Mouse (Mus musculus) neural tube, postnatal 0 days (tissue): Measurements from ENCODE around the gene Ifna9. TPM values are rescaled to one million over a fixed set of nuclear protein-coding genes. Genes with fewer than 3 reads are reported as not detected.

Experiments used
- polyA plus RNA-seq: library from polyadenylated mRNA; unstranded; fragments of >200 nt; fragmentation: Nextera tagmentation; extraction: Ambion mirVana; gene quantifications from 2 replicates; pipeline ENCODE4 v1.2.1, GENCODE M21; 2015

Gene Ifna9
- not detected in 2 replicates for polyA plus RNA-seq

GRCm38 (mm10) chr4:88592285-88592684 is at the start of gene Ifna9:
Ifna9 (minus strand) TSS chr4:88592385.

GRCm38 (mm10) chr4:88634311-88634710 is 42.1 kb upstream of the Ifna9 start, which contains the start of gene C87499:
C87499 (minus strand) TSS chr4:88634411.

DNA sequence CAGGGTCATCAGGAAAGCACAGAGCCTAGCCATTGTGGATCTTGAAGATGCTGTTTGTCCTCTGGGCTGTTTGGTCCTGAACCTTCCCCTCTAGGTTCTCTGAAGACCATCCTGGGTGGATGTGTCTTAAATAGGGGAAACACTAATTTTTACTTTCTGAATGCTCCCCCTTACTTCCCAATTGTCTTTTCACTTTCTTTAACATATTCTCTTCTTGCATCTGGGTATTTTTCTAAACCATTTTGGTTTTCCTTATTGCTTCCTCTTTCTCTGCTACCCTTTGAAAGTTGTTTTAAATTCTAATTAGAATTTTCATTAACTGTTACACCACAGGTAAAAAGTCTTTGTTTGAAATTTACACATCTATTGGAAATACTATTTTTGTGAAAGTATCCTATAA is 11.1 kb upstream of the Ifna9 start, which contains the start of gene Ifna12:
Gene Ifna12, minus strand, starts transcription at position 101 of the 400 bp plus-strand sequence.

GRCm38 (mm10) chr4:88571698-88572097 is 20.5 kb downstream of the Ifna9 start, which contains the start of gene Ifna14:
Ifna14 (minus strand) TSS chr4:88571798.

GRCm38 (mm10) chr4:88558145-88558544 is 34.0 kb downstream of the Ifna9 start, which contains the start of gene Ifna15:
Ifna15 (minus strand) TSS chr4:88558245.

Other genes starting within 250 kb of the Ifna9 start
- gene Hacd4, start 153.5 kb downstream of the Ifna9 start, polyA plus RNA-seq: 5.3 and 6.9 TPM in 2 replicates
- not detected in 2 replicates for gene Ifnb1, start 69.6 kb downstream of the Ifna9 start, polyA plus RNA-seq
- gene Ifna15, start 34.1 kb downstream of the Ifna9 start, polyA plus RNA-seq: not detected in 2 replicates
- gene Ifna14, start 20.6 kb downstream of the Ifna9 start, polyA plus RNA-seq: not detected in 2 replicates
- not detected in 2 replicates for gene Ifna12, start 11.0 kb upstream of the Ifna9 start, polyA plus RNA-seq
- gene C87499, start 42.0 kb upstream of the Ifna9 start, polyA plus RNA-seq: not detected in 2 replicates
- not detected in 2 replicates for gene Ifna13, start 52.1 kb upstream of the Ifna9 start, polyA plus RNA-seq
- not detected in 2 replicates for gene Ifna16, start 84.5 kb upstream of the Ifna9 start, polyA plus RNA-seq
- not detected in 2 replicates for gene Ifna2, start 91.5 kb upstream of the Ifna9 start, polyA plus RNA-seq
- gene Ifnab, start 99.0 kb upstream of the Ifna9 start, polyA plus RNA-seq: not detected in 2 replicates
- 0.15 and 1.1 TPM in 2 replicates for gene Gm26566, start 129.4 kb upstream of the Ifna9 start, polyA plus RNA-seq
- gene Klhl9, start 130.1 kb upstream of the Ifna9 start, polyA plus RNA-seq: 68.0 and 72.4 TPM in 2 replicates
- gene Gm13271, start 162.5 kb upstream of the Ifna9 start, polyA plus RNA-seq: not detected in 2 replicates
- gene Gm13283, start 167.7 kb upstream of the Ifna9 start, polyA plus RNA-seq: not detected in 2 replicates
- 0.23 TPM in 1 of 2 replicates, not detected in the other for gene Gm13290, start 181.4 kb upstream of the Ifna9 start, polyA plus RNA-seq
- gene Gm13289, start 184.5 kb upstream of the Ifna9 start, polyA plus RNA-seq: not detected in 2 replicates
- not detected in 2 replicates for gene Gm13272, start 187.5 kb upstream of the Ifna9 start, polyA plus RNA-seq
- not detected in 2 replicates for gene Ifnz, start 189.7 kb upstream of the Ifna9 start, polyA plus RNA-seq
- gene Gm13276, start 193.3 kb upstream of the Ifna9 start, polyA plus RNA-seq: not detected in 2 replicates
- gene Gm13277, start 196.2 kb upstream of the Ifna9 start, polyA plus RNA-seq: not detected in 2 replicates
- not detected in 2 replicates for gene Gm13278, start 199.2 kb upstream of the Ifna9 start, polyA plus RNA-seq
- not detected in 2 replicates for gene Gm13275, start 202.1 kb upstream of the Ifna9 start, polyA plus RNA-seq
- gene Gm13279, start 205.0 kb upstream of the Ifna9 start, polyA plus RNA-seq: not detected in 2 replicates
- gene Gm13285, start 207.3 kb upstream of the Ifna9 start, polyA plus RNA-seq: 0.22 and 0.46 TPM in 2 replicates
- not detected in 2 replicates for gene Gm13287, start 210.9 kb upstream of the Ifna9 start, polyA plus RNA-seq
- not detected in 2 replicates for gene Gm13288, start 213.1 kb upstream of the Ifna9 start, polyA plus RNA-seq
- not detected in 2 replicates for gene Ifna7, start 223.8 kb upstream of the Ifna9 start, polyA plus RNA-seq
- gene Ifna11, start 227.6 kb upstream of the Ifna9 start, polyA plus RNA-seq: not detected in 2 replicates
- gene Ifna6, start 235.0 kb upstream of the Ifna9 start, polyA plus RNA-seq: not detected in 2 replicates
- gene Ifna5, start 243.1 kb upstream of the Ifna9 start, polyA plus RNA-seq: not detected in 2 replicates
- not detected in 2 replicates for gene Ifna4, start 249.5 kb upstream of the Ifna9 start, polyA plus RNA-seq